Mouse (Mus musculus): ENCODE measurements around the gene Tbrg4. TPM values are rescaled to one million over a fixed set of nuclear protein-coding genes. Genes with fewer than 3 reads are reported as not detected.

Gene Tbrg4
- polyA plus RNA-seq, 1 experiment from 2014 or later, result 23.5 TPM

- no peaks in the 10 kb centered on the region for H3K9me3 ChIP-seq (ENCODE audit: low read length)
- H3K4me2 ChIP-seq (ENCODE audit: low read depth, low read length), result no peak overlapping the region
- no peak for TF ChIP-seq EP300 (IDR thresholded peaks at IDR 0.05; ENCODE audit: low read depth)
- ATAC-seq, result no peak
- WGBS (ENCODE audit: insufficient replicate concordance), result 78% methylated on average over 2 of the region's 2 CpGs
- peaks cover 39% of the 10 kb centered on the region for H3K36me3 ChIP-seq (replicated peaks; ENCODE audit: insufficient read depth, low read length)
- no peak overlapping the region for H3K4me3 ChIP-seq (ENCODE audit: low read depth, low read length)
- peaks cover 18% of the 10 kb centered on the region for H3K4me1 ChIP-seq (ENCODE audit: insufficient read depth)
- peak; percentile 49 for DNase-seq
- no peaks in the 10 kb centered on the region for H3K27me3 ChIP-seq (ENCODE audit: insufficient read depth, low read length)
- no peak overlapping the region for H3K9ac ChIP-seq (replicated peaks)
- no peak overlapping the region for H3K27ac ChIP-seq (ENCODE audit: low read depth)
These were observed 44.3 kb downstream of the Tbrg4 start for GRCm38 (mm10) chr11:6581560-6581959.

GRCm38 (mm10) chr11:6580065-6580750 is 45.7 kb downstream of the Tbrg4 start:
- peaks cover 9% of the 10 kb centered on the region; the same call in 1 of the 2 replicates for H3K4me1 ChIP-seq (ENCODE audit: insufficient read depth)
- WGBS (ENCODE audit: insufficient replicate concordance), result 70% methylated on average over 4 of the region's 4 CpGs
- peaks cover 41% of the 10 kb centered on the region for H3K36me3 ChIP-seq (replicated peaks; ENCODE audit: insufficient read depth, low read length)
- peak; percentile 29; the same call in 1 of the 2 replicates for ATAC-seq
- TF ChIP-seq CTCF (IDR thresholded peaks at IDR 0.05; ENCODE audit: low read depth) (no peak), EP300 (IDR thresholded peaks at IDR 0.05; ENCODE audit: low read depth) (no peak)
- no peak overlapping the region for H3K4me2 ChIP-seq (ENCODE audit: low read depth, low read length)
- H3K4me3 ChIP-seq (ENCODE audit: low read depth, low read length), result no peak overlapping the region
- H3K9ac ChIP-seq (replicated peaks), result no peak overlapping the region
- peak; percentile 40 for DNase-seq
- no peak overlapping the region for H3K27ac ChIP-seq (ENCODE audit: low read depth)
- H3K9me3 ChIP-seq (ENCODE audit: low read length), result no peaks in the 10 kb centered on the region
- H3K27me3 ChIP-seq (ENCODE audit: insufficient read depth, low read length), result no peaks in the 10 kb centered on the region

- Histone ChIP-seq H3K27me3 (ENCODE audit: insufficient read depth, low read length) (no peaks in the 10 kb centered on the region), H3K4me3 (ENCODE audit: low read depth, low read length) (no peak overlapping the region), H3K4me2 (ENCODE audit: low read depth, low read length) (no peak overlapping the region), H3K9me3 (ENCODE audit: low read length) (no peaks in the 10 kb centered on the region), H3K36me3 (replicated peaks; ENCODE audit: insufficient read depth, low read length) (peaks cover 34% of the 10 kb centered on the region), H3K4me1 (ENCODE audit: insufficient read depth) (peaks cover 9% of the 10 kb centered on the region; the same call in 1 of the 2 replicates), H3K9ac (replicated peaks) (no peak overlapping the region), H3K27ac (ENCODE audit: low read depth) (no peak overlapping the region)
- WGBS (ENCODE audit: insufficient replicate concordance), result 92% methylated on average over 7 of the region's 7 CpGs
- no peak for ATAC-seq
- TF ChIP-seq EP300 (IDR thresholded peaks at IDR 0.05; ENCODE audit: low read depth) (no peak), CTCF (IDR thresholded peaks at IDR 0.05; ENCODE audit: low read depth) (no peak)
- DNase-seq, result no peak
These were observed 46.5 kb downstream of the Tbrg4 start for GRCm38 (mm10) chr11:6579361-6579760.

- H3K4me2 ChIP-seq (ENCODE audit: low read depth, low read length), result no peak overlapping the region
- 77% methylated on average over 3 of the region's 3 CpGs for WGBS (ENCODE audit: insufficient replicate concordance)
These were observed 49.7 kb downstream of the Tbrg4 start for GRCm38 (mm10) chr11:6576151-6576550.

GRCm38 (mm10) chr11:6569410-6569777 is 56.5 kb downstream of the Tbrg4 start:
- no peak for DNase-seq
- WGBS (ENCODE audit: insufficient replicate concordance), result 38% methylated on average over 3 of the region's 3 CpGs
- peaks cover 43% of the 10 kb centered on the region for H3K36me3 ChIP-seq (replicated peaks; ENCODE audit: insufficient read depth, low read length)
- no peak overlapping the region for H3K9ac ChIP-seq (replicated peaks)
- no peak overlapping the region for H3K4me3 ChIP-seq (ENCODE audit: low read depth, low read length)
- H3K27me3 ChIP-seq (ENCODE audit: insufficient read depth, low read length), result no peaks in the 10 kb centered on the region
- no peaks in the 10 kb centered on the region for H3K9me3 ChIP-seq (ENCODE audit: low read length)
- no peak overlapping the region for H3K27ac ChIP-seq (ENCODE audit: low read depth)
- H3K4me2 ChIP-seq (ENCODE audit: low read depth, low read length), result no peak overlapping the region
- peaks cover 9% of the 10 kb centered on the region; the same call in 1 of the 2 replicates for H3K4me1 ChIP-seq (ENCODE audit: insufficient read depth)
- TF ChIP-seq CTCF (IDR thresholded peaks at IDR 0.05; ENCODE audit: low read depth) (no peak), EP300 (IDR thresholded peaks at IDR 0.05; ENCODE audit: low read depth) (no peak)
- ATAC-seq, result no peak

More at GRCm38 (mm10) chr11:6576151-6576550, 49.7 kb downstream of the Tbrg4 start:
- H3K9ac ChIP-seq (replicated peaks), result no peak overlapping the region
- H3K36me3 ChIP-seq (replicated peaks; ENCODE audit: insufficient read depth, low read length), result peaks cover 46% of the 10 kb centered on the region
- 0 out of 2 replicates have a peak, but pooled peaks cover 3% of the 10 kb centered on the region for H3K4me1 ChIP-seq (ENCODE audit: insufficient read depth)
- TF ChIP-seq EP300 (IDR thresholded peaks at IDR 0.05; ENCODE audit: low read depth) (no peak), CTCF (IDR thresholded peaks at IDR 0.05; ENCODE audit: low read depth) (no peak)
- H3K9me3 ChIP-seq (ENCODE audit: low read length), result no peaks in the 10 kb centered on the region
- no peak overlapping the region for H3K4me3 ChIP-seq (ENCODE audit: low read depth, low read length)
- no peaks in the 10 kb centered on the region for H3K27me3 ChIP-seq (ENCODE audit: insufficient read depth, low read length)
- DNase-seq (no peak), ATAC-seq (no peak)
- no peak overlapping the region for H3K27ac ChIP-seq (ENCODE audit: low read depth)

GRCm38 (mm10) chr11:6568584-6569409 is 57.1 kb downstream of the Tbrg4 start:
- peaks cover 45% of the 10 kb centered on the region for H3K36me3 ChIP-seq (replicated peaks; ENCODE audit: insufficient read depth, low read length)
- TF ChIP-seq CTCF (IDR thresholded peaks at IDR 0.05; ENCODE audit: low read depth), result peak; percentile 44
- TF ChIP-seq EP300 (IDR thresholded peaks at IDR 0.05; ENCODE audit: low read depth), result no peak
- no peaks in the 10 kb centered on the region for H3K9me3 ChIP-seq (ENCODE audit: low read length)
- H3K27me3 ChIP-seq (ENCODE audit: insufficient read depth, low read length), result no peaks in the 10 kb centered on the region
- no peak for DNase-seq
- no peak; the same call in 1 of the 2 replicates for ATAC-seq
- H3K4me3 ChIP-seq (ENCODE audit: low read depth, low read length), result no peak overlapping the region
- H3K27ac ChIP-seq (ENCODE audit: low read depth), result no peak overlapping the region
- WGBS (ENCODE audit: insufficient replicate concordance), result 58% methylated on average over 11 of the region's 11 CpGs
- H3K4me2 ChIP-seq (ENCODE audit: low read depth, low read length), result no peak overlapping the region
- peaks cover 9% of the 10 kb centered on the region; the same call in 1 of the 2 replicates for H3K4me1 ChIP-seq (ENCODE audit: insufficient read depth)
- no peak overlapping the region for H3K9ac ChIP-seq (replicated peaks)

Data from liver, postnatal 0 days (tissue).